Mouse (Mus musculus) MEL (cell line): ENCODE results near the gene Mecom. TPM values are rescaled to one million over a fixed set of nuclear protein-coding genes. Genes with fewer than 3 reads are reported as not detected.

ENCODE experiments used
- DNase-seq: peaks from one replicate; pipeline ENCODE4 v3.0.0; 2011; ENCODE audit warnings: low read depth, low spot score
- H3K27ac ChIP-seq: 2 replicates; pipeline ENCODE4 v1.5.1; 2012; ENCODE audit warnings: low read depth, mild to moderate bottlenecking, control low read depth, low read length, moderate library complexity; ENCODE audit not compliant: control insufficient read depth
- H3K27me3 ChIP-seq, 2 experiments: fragments of 150-350 bp in 1 of 2; sonication (generic) in 1 of 2; 2 replicates each; pipeline ENCODE4 v1.6.1; 2012; ENCODE audit warnings: low read length in 2 of 2, mild to moderate bottlenecking in 2 of 2, improper control_type of control experiment in 1 of 2, moderate library complexity in 1 of 2; ENCODE audit not compliant: insufficient read depth in 2 of 2, control insufficient read depth in 1 of 2
- H3K36me3 ChIP-seq, 2 experiments: 2 replicates each; pipeline ENCODE4 v1.6.1; 2012 to 2014; ENCODE audit warnings: low read length in 2 of 2, improper control_type of control experiment in 1 of 2, inconsistent platforms in 1 of 2, mild to moderate bottlenecking in 1 of 2; ENCODE audit not compliant: insufficient read depth in 2 of 2, control insufficient read depth in 1 of 2
- H3K4me1 ChIP-seq, 2 experiments: fragments of 150-350 bp in 1 of 2; sonication (generic) in 1 of 2; 2 replicates each; pipeline ENCODE4 v1.6.1; 2012; ENCODE audit warnings: low read length in 2 of 2, improper control_type of control experiment in 1 of 2, mild to moderate bottlenecking in 1 of 2; ENCODE audit not compliant: insufficient read depth in 2 of 2, control insufficient read depth in 1 of 2
- H3K4me3 ChIP-seq, 2 experiments: fragments of 150-350 bp in 1 of 2; sonication (generic) in 1 of 2; 2 replicates each; pipeline ENCODE4 v1.5.1; 2012; ENCODE audit warnings: low read depth in 2 of 2, low read length in 2 of 2, mild to moderate bottlenecking in 2 of 2, moderate library complexity in 2 of 2, control low read depth in 1 of 2, improper control_type of control experiment in 1 of 2; ENCODE audit not compliant: control insufficient read depth in 1 of 2, insufficient read depth in 1 of 2
- H3K79me2 ChIP-seq: 2 replicates; pipeline ENCODE4 v1.6.1; 2012; ENCODE audit warnings: mild to moderate bottlenecking, low read length, moderate library complexity; ENCODE audit not compliant: control insufficient read depth, poor library complexity, insufficient read depth
- H3K9ac ChIP-seq: 2 replicates; pipeline ENCODE4 v1.6.1; 2012; ENCODE audit warnings: low read depth, mild to moderate bottlenecking, control low read depth, low read length, moderate library complexity; ENCODE audit not compliant: control insufficient read depth, poor library complexity, severe bottlenecking
- H3K9me3 ChIP-seq: fragments of 150-350 bp; sonication (generic); replicated peaks from 2 replicates; pipeline ENCODE4 v1.6.1; 2012; ENCODE audit warnings: mild to moderate bottlenecking, low read length, improper control_type of control experiment, moderate library complexity; ENCODE audit not compliant: insufficient read depth
- CHD1 ChIP-seq: IDR thresholded peaks from 2 replicates; pipeline ENCODE4 v1.6.1; 2012; ENCODE audit warnings: low read depth, mild to moderate bottlenecking, inconsistent platforms, low read length, improper control_type of control experiment
- CTCF ChIP-seq, 3 experiments: IDR thresholded peaks in 2 of 3; conservative IDR thresholded peaks in 1 of 3; 2 replicates each; pipeline ENCODE4 v1.5.1; 2011 to 2012; ENCODE audit warnings: low read length in 3 of 3, low read depth in 2 of 3, mild to moderate bottlenecking in 2 of 3, improper control_type of control experiment in 1 of 3, inconsistent platforms in 1 of 3, mixed read lengths in 1 of 3, moderate library complexity in 1 of 3; ENCODE audit not compliant: control insufficient read depth in 1 of 3, insufficient read depth in 1 of 3, poor library complexity in 1 of 3, severe bottlenecking in 1 of 3
- EP300 ChIP-seq, 2 experiments: IDR thresholded peaks; 2 replicates each; pipeline ENCODE4 v1.6.1; 2011; ENCODE audit warnings: improper control_type of control experiment in 2 of 2, low read length in 2 of 2, low read depth in 1 of 2, mild to moderate bottlenecking in 1 of 2
- GATA1 ChIP-seq: IDR thresholded peaks from 2 replicates; pipeline ENCODE4 v1.6.1; 2011; ENCODE audit warnings: low read depth, low read length, improper control_type of control experiment
- HCFC1 ChIP-seq: IDR thresholded peaks from 2 replicates; pipeline ENCODE4 v1.6.1; 2012; ENCODE audit warnings: low read depth, mild to moderate bottlenecking, inconsistent platforms, low read length, improper control_type of control experiment, moderate library complexity
- MAX ChIP-seq: IDR thresholded peaks from 2 replicates; pipeline ENCODE4 v1.6.1; 2011; ENCODE audit warnings: low read length, improper control_type of control experiment
- MEF2A ChIP-seq: IDR thresholded peaks from 2 replicates; pipeline ENCODE4 v1.6.1; 2014; ENCODE audit warnings: low read depth, mild to moderate bottlenecking, inconsistent platforms, low read length, improper control_type of control experiment; ENCODE audit not compliant: poor library complexity, insufficient replicate concordance, severe bottlenecking; ENCODE audit errors: extremely low read depth
- MYB ChIP-seq: IDR thresholded peaks from 2 replicates; pipeline ENCODE4 v1.6.1; 2011; ENCODE audit warnings: mild to moderate bottlenecking, low read depth, low read length, improper control_type of control experiment
- MYC ChIP-seq: IDR thresholded peaks from 2 replicates; pipeline ENCODE4 v1.6.1; 2011; ENCODE audit warnings: low read depth, mild to moderate bottlenecking, low read length, improper control_type of control experiment, moderate library complexity
- NELFE ChIP-seq: IDR thresholded peaks from 2 replicates; pipeline ENCODE4 v1.6.1; 2011; ENCODE audit warnings: low read depth, low read length, improper control_type of control experiment
- POLR2AphosphoS2 ChIP-seq: IDR thresholded peaks from 2 replicates; pipeline ENCODE4 v1.6.1; 2011; ENCODE audit warnings: low read length, improper control_type of control experiment
- POLR2AphosphoS5 ChIP-seq: IDR thresholded peaks from 2 replicates; pipeline ENCODE4 v1.6.1; 2012; ENCODE audit warnings: low read depth, borderline replicate concordance, mild to moderate bottlenecking, inconsistent platforms, low read length, moderate library complexity, mixed read lengths
- RAD21 ChIP-seq: IDR thresholded peaks from 2 replicates; pipeline ENCODE4 v1.6.1; 2011; ENCODE audit warnings: mild to moderate bottlenecking, low read depth, low read length, improper control_type of control experiment
- TAL1 ChIP-seq: IDR thresholded peaks from 2 replicates; pipeline ENCODE4 v1.6.1; 2012; ENCODE audit warnings: mild to moderate bottlenecking, inconsistent platforms, low read length, moderate library complexity, mixed read lengths
- TBP ChIP-seq: IDR thresholded peaks from 2 replicates; pipeline ENCODE4 v1.8.0; 2011; ENCODE audit warnings: low read depth, low read length, improper control_type of control experiment
- UBTF ChIP-seq: IDR thresholded peaks from 2 replicates; pipeline ENCODE4 v1.6.1; 2012; ENCODE audit warnings: low read depth, mild to moderate bottlenecking, inconsistent platforms, low read length, improper control_type of control experiment, moderate library complexity, borderline replicate concordance; ENCODE audit not compliant: insufficient read depth
- USF1 ChIP-seq: IDR thresholded peaks from 2 replicates; pipeline ENCODE4 v1.6.1; 2014; ENCODE audit warnings: low read depth, mild to moderate bottlenecking, inconsistent platforms, low read length, improper control_type of control experiment, moderate library complexity
- ZNF384 ChIP-seq: IDR thresholded peaks from 2 replicates; pipeline ENCODE4 v1.6.1; 2012; ENCODE audit warnings: low read depth, mild to moderate bottlenecking, inconsistent platforms, low read length, improper control_type of control experiment
- polyA plus RNA-seq, 2 experiments: library from polyadenylated mRNA; stranded (reverse) in 1 of 2; unstranded in 1 of 2; fragments of >175 nt in 1 of 2; fragments of >200 nt in 1 of 2; gene quantifications; 2 replicates each; pipeline versions ENCODE4 v1.2.1 to v1.2.4; 2012; ENCODE audit warnings: low replicate concordance in 2 of 2, low read depth in 1 of 2; ENCODE audit not compliant: insufficient read length in 2 of 2, insufficient read depth in 1 of 2, missing spikeins in 1 of 2
- total RNA-seq: library from RNA; depleted of rRNA; stranded (reverse); fragments of 300-350 nt; gene quantifications from 2 replicates; pipeline ENCODE4 v1.2.3, GENCODE M21; 2012

Mecom gene
- total and polyA plus RNA-seq, 3 experiments: 0.04 TPM; not detected in 2

DNA sequence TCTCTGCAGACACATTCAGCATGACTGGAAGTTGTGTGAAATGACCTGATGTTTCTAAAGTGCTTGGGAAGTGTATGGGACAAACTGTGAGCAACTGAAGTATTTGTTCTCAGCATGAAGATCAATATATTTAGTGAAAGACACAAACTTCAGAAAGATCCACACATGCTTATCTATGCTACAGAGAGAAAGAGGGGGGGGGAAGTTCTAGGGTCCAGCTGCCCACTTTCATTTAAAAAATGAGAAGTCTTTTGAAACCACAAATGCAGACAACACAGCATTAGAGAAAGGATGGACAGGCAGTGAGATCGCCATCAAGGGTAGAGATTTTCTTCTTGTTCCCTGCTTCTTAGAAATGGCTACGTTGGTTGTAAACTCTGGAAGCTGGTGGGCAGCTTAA lies 404.4 kb downstream of the Mecom start:
- TF ChIP-seq USF1 (no peak), MAX (no peak), HCFC1 (no peak), POLR2AphosphoS5 (no peak), EP300 (IDR thresholded peaks at IDR 0.05; ENCODE audit: low read depth in 1 of 2, low read length in 2 of 2) (no peak), MEF2A (no peak)
- TF ChIP-seq, all 39 proteins: peak for 0
- DNase-seq: no peak
- H3K9ac ChIP-seq: no peak overlapping the region
- H3K27me3 ChIP-seq: no peaks in the 10 kb centered on the region
- H3K27ac ChIP-seq: no peak overlapping the region
- H3K79me2 ChIP-seq: no peaks in the 10 kb centered on the region
- H3K4me3 ChIP-seq: no peak overlapping the region
- no peaks in the 10 kb centered on the region for H3K4me1 ChIP-seq
- H3K9me3 ChIP-seq: no peaks in the 10 kb centered on the region
- H3K36me3 ChIP-seq: no peaks in the 10 kb centered on the region

DNA sequence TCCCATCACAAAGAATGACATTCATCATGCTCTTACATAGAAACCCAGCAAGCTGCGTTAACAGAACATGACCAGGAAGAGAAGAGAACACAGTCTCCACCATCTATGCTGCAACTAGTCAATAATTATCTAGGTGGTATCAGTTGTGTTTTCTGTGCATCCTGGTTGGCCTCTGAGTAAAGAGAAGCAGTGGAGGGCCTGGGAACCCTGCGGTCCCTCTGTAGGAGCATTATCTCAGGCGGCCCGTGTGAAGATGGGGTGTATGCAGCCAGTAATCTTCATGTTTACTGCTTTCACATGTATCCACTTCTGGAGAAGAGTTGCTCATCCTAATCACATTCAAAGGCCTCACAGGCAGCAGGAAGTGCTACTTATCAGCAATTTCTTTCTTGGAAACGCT lies 407.5 kb downstream of the Mecom start:
- no peak for TF ChIP-seq TAL1
- TF ChIP-seq NELFE: no peak
- TF ChIP-seq HCFC1: no peak
- no peak for TF ChIP-seq UBTF
- no peak for TF ChIP-seq CHD1
- TF ChIP-seq ZNF384: no peak
- TF ChIP-seq MAX: no peak
- no peak for TF ChIP-seq RAD21
- H3K9me3 ChIP-seq: no peaks in the 10 kb centered on the region
- H3K27ac ChIP-seq: no peak overlapping the region
- no peak overlapping the region for H3K4me3 ChIP-seq
- no peak overlapping the region for H3K9ac ChIP-seq
- H3K27me3 ChIP-seq: no peaks in the 10 kb centered on the region
- H3K4me1 ChIP-seq: no peaks in the 10 kb centered on the region
- no peaks in the 10 kb centered on the region for H3K79me2 ChIP-seq
- H3K36me3 ChIP-seq: no peaks in the 10 kb centered on the region
- no peak for DNase-seq

DNA sequence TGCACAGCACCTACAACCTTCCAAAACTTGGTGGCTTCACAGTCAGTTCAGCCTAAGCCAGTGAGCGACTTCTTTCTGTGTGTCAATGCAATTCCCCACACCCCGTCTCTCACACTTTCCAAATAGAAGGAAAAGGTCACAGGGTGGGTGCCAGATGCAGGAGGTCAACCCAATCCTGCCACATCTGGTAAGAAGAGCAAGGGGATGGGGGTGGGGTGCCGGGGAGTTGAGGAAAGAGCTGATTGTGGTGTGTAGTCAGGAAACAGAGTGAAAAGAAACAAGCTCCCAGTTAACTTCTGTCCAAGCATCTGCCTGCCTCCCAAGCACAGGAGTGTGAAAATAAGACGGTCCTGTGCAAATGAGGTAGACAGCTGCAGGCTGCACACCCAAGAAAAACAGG lies 408.1 kb downstream of the Mecom start:
- H3K27me3 ChIP-seq: no peaks in the 10 kb centered on the region
- no peak for TF ChIP-seq MYB
- no peak for TF ChIP-seq MYC
- no peak for TF ChIP-seq CTCF (IDR thresholded peaks at IDR 0.05 in 2 of 3, conservative IDR thresholded peaks at IDR 0.05 in 1 of 3; ENCODE audit: control insufficient read depth in 1 of 3, insufficient read depth in 1 of 3, low read depth in 2 of 3, low read length in 3 of 3, poor library complexity in 1 of 3, severe bottlenecking in 1 of 3)
- no peak for TF ChIP-seq GATA1
- no peak for TF ChIP-seq TBP
- no peak for TF ChIP-seq HCFC1
- TF ChIP-seq POLR2AphosphoS2: no peak
- TF ChIP-seq, all 39 proteins: peak for 0
- H3K4me3 ChIP-seq: no peak overlapping the region

More for the DNA sequence above, 408.1 kb downstream of the Mecom start:
- Histone ChIP-seq H3K9me3 (no peaks in the 10 kb centered on the region), H3K36me3 (no peaks in the 10 kb centered on the region), H3K4me1 (no peaks in the 10 kb centered on the region), H3K27ac (no peak overlapping the region), H3K79me2 (no peaks in the 10 kb centered on the region), H3K9ac (no peak overlapping the region)
- no peak for DNase-seq
